Mouse (Mus musculus): ENCODE data around the gene Sox21.

DNA sequence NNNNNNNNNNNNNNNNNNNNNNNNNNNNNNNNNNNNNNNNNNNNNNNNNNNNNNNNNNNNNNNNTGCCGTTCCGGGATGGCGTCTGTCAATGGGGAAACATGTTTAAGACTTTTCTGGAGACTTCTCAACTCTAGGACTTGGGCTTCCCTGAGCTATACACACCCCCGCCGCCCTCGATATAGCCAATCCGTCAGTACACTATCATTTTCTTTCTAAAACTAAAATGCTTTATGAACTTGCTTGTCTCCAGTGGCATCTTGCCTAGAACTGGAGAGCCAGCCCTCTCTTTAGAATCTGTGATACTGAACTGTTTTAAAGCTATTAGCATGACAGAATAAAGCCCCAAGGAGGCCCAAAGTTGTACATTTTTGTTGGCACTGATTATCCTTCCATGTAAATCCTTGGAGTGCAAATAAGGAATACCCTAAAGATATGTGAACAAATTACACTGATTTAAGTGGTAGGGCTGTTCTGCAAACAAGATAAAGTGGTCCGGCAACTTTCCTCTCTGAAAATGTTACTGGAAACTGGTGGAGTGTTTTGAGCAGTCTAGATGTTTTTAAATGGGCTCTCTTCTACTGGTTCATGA, 4.4 kb downstream of the Sox21 start:
- TF ChIP-seq CTCF (IDR thresholded peaks at IDR 0.05; ENCODE audit: control insufficient read depth, insufficient read depth, insufficient read length) (no peak), USF1 (IDR thresholded peaks at IDR 0.05; ENCODE audit: low read depth) (no peak), MAX (IDR thresholded peaks at IDR 0.05) (no peak)

Measured in C2C12 (cell line).